Mouse (Mus musculus): ENCODE results near the gene Olfr855.

Olfr855 gene

GRCm38 (mm10) chr9:19582317-19582716, at the start of gene Olfr855:
Olfr855 (plus strand) TSS chr9:19582617.
- no peak for DNase-seq (ENCODE audit: low spot score)

- no peak for DNase-seq (ENCODE audit: low spot score)
Measured at GRCm38 (mm10) chr9:19540976-19541375, 41.4 kb upstream of the Olfr855 start, which contains the start of gene Olfr853. Olfr853 (minus strand) TSS chr9:19541076.

- DNase-seq (ENCODE audit: low spot score), result no peak
Measured at GRCm38 (mm10) chr9:19567282-19567681, 15.1 kb upstream of the Olfr855 start, which contains the start of gene Olfr854. Olfr854 (minus strand) TSS chr9:19567382.

GRCm38 (mm10) chr9:19621297-19621696, 38.9 kb downstream of the Olfr855 start:
- DNase-seq (ENCODE audit: low spot score), result no peak

- DNase-seq (ENCODE audit: low spot score), result peak; percentile 77
Measured at GRCm38 (mm10) chr9:19621843-19622822, 39.7 kb downstream of the Olfr855 start, which contains the start of gene Zfp317. Zfp317 (plus strand) TSS chr9:19622102.

GRCm38 (mm10) chr9:19629574-19629973, 47.2 kb downstream of the Olfr855 start:
- no peak for DNase-seq (ENCODE audit: low spot score)
